Mouse (Mus musculus) liver, embryonic 14.5 days (tissue): ENCODE results near the gene Actr6. TPM values are rescaled to one million over a fixed set of nuclear protein-coding genes. Genes with fewer than 3 reads are reported as not detected.

Experiments used
- ATAC-seq: fragments of 200-750 bp; cut with Nextera tagmentation; 2 replicates; pipeline ENCODE4 v1.8.0; 2017; ENCODE audit warnings: moderate number of reproducible peaks, mild to moderate bottlenecking, moderate library complexity; ENCODE audit not compliant: insufficient read depth
- DNase-seq, 3 experiments: peaks; one replicate each; pipeline ENCODE4 v3.0.0-alpha.2; 2012 to 2013; ENCODE audit warnings: low read depth in 3 of 3, low spot score in 3 of 3
- H3K27ac ChIP-seq: fragments of 300-500 bp; sonication (generic); 2 replicates; pipeline ENCODE4 v1.5.1; 2014; ENCODE audit warnings: moderate library complexity, mild to moderate bottlenecking, control low read depth, inconsistent platforms
- H3K27me3 ChIP-seq: fragments of 300-500 bp; sonication (generic); 2 replicates; pipeline ENCODE4 v1.6.1; 2014; ENCODE audit warnings: mild to moderate bottlenecking, low read length, moderate library complexity; ENCODE audit not compliant: control insufficient read depth, insufficient read depth
- H3K36me3 ChIP-seq: fragments of 300-500 bp; sonication (generic); replicated peaks from 2 replicates; pipeline ENCODE4 v1.6.1; 2014; ENCODE audit warnings: low read depth; ENCODE audit not compliant: control insufficient read depth, insufficient read depth
- H3K4me1 ChIP-seq, 2 experiments: fragments of 200-500 bp in 1 of 2; fragments of 300-500 bp in 1 of 2; sonication (generic) in 1 of 2; replicated peaks; 2 replicates each; pipeline ENCODE4 v1.6.1; 2012 to 2014; ENCODE audit warnings: antibody characterized with exemption in 1 of 2, inconsistent platforms in 1 of 2, low read length in 1 of 2; ENCODE audit not compliant: control insufficient read depth in 2 of 2, insufficient read depth in 2 of 2
- H3K4me2 ChIP-seq: fragments of 300-500 bp; sonication (generic); 2 replicates; pipeline ENCODE4 v1.6.1; 2014; ENCODE audit warnings: low read depth, mild to moderate bottlenecking, control low read depth, moderate library complexity
- H3K4me3 ChIP-seq, 2 experiments: fragments of 200-500 bp in 1 of 2; fragments of 300-500 bp in 1 of 2; sonication (generic) in 1 of 2; 2 replicates each; pipeline ENCODE4 v1.5.1; 2012 to 2014; ENCODE audit warnings: low read depth in 2 of 2, low read length in 2 of 2, mild to moderate bottlenecking in 2 of 2, control low read depth in 1 of 2, inconsistent platforms in 1 of 2, moderate library complexity in 1 of 2; ENCODE audit not compliant: insufficient read depth in 1 of 2
- H3K9ac ChIP-seq: fragments of 300-500 bp; sonication (generic); replicated peaks from 2 replicates; pipeline ENCODE4 v1.6.1; 2014; ENCODE audit warnings: mild to moderate bottlenecking, control low read depth, moderate library complexity
- H3K9me3 ChIP-seq: fragments of 300-500 bp; sonication (generic); 2 replicates; pipeline ENCODE4 v1.6.1; 2016; ENCODE audit warnings: low read length, mixed read lengths; ENCODE audit not compliant: control insufficient read depth
- CTCF ChIP-seq: IDR thresholded peaks from 2 replicates; pipeline ENCODE4 v1.5.1; 2016; ENCODE audit warnings: antibody characterized with exemption, low read depth, control low read depth
- EP300 ChIP-seq: IDR thresholded peaks from 2 replicates; pipeline ENCODE4 v1.6.1; 2016; ENCODE audit warnings: antibody characterized with exemption, low read depth
- WGBS: fragments of 180-500 bp; shearing (Covaris S2); extraction: QIAGEN DNeasy Blood & Tissue Kit; methylation state at CpG from one replicate; pipeline ENCODE4 v1.1.7; 2014; ENCODE audit not compliant: insufficient replicate concordance; 5-methylcytosine and 5-hydroxymethylcytosine counted together
- polyA plus RNA-seq, 2 experiments: library from polyadenylated mRNA; depleted of rRNA in 1 of 2; stranded (reverse) in 1 of 2; unstranded in 1 of 2; fragments of >200 nt; fragmentation: Nextera tagmentation in 1 of 2; extraction: Ambion mirVana in 1 of 2; gene quantifications; 2 replicates each; pipeline versions ENCODE4 v1.2.1 to v1.2.3; 2012 to 2014

The Actr6 gene
- polyA plus RNA-seq, 2 experiments = 6.3 to 19.2 TPM

DNA sequence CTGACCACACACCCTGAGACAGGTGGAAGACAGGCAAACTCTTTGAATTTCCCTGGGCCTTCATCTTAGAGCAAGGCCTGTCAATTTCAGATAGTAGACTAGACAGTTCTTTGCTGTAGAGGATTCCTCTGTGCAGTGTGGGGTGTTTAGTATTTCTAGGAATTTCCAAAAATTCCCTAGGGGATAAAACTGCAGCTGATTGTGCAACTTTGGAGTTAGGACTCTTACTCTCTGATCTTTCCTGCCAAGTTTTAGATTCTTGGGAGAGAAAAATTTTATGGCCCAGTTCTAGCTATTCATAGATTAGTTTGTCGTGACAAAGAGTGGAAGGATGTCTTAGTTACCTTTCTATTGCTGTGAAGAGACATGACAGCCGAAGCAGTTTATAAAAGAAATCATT, 16.5 kb upstream of the Actr6 start:
- Histone ChIP-seq H3K36me3 (no peaks in the 10 kb centered on the region), H3K9me3 (no peaks in the 10 kb centered on the region), H3K27ac (no peak overlapping the region), H3K4me3 (no peak overlapping the region), H3K27me3 (no peaks in the 10 kb centered on the region), H3K9ac (no peak overlapping the region), H3K4me1 (peaks cover 5 to 14% of the 10 kb centered on the region in 2 experiments), H3K4me2 (no peak overlapping the region)
- TF ChIP-seq EP300 (no peak), CTCF (no peak)
- 73% methylated on average over 2 of the region's 2 CpGs for WGBS
- no peak for DNase-seq
- no peak for ATAC-seq

DNA sequence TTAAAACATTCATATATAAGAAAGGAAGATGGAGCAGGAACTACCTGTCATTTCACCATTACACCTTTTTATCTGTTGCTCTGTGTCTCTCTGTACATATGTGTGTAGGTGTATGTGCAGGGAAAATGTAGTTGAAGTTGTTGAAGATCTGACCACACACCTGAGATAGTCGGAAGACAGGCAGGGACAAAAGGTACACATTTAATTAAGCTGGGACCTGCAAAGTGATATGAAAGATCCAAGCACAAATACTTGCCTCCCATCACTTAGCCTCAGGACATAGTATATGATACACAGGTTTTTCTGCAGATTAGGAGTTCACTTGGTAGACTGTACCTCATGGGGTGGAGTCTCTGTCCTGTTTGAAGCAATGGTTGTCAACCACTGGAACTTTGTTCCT, 15.8 kb upstream of the Actr6 start:
- no peak for DNase-seq
- peaks cover 5 to 14% of the 10 kb centered on the region in 2 experiments for H3K4me1 ChIP-seq
- H3K9me3 ChIP-seq = no peaks in the 10 kb centered on the region
- H3K36me3 ChIP-seq = no peaks in the 10 kb centered on the region
- no peak for ATAC-seq
- H3K27me3 ChIP-seq = no peaks in the 10 kb centered on the region
- H3K4me2 ChIP-seq = no peak overlapping the region
- H3K9ac ChIP-seq = no peak overlapping the region
- no peak overlapping the region for H3K27ac ChIP-seq
- H3K4me3 ChIP-seq = no peak overlapping the region
- no peak for TF ChIP-seq EP300
- WGBS = 61% methylated on average over 1 of the region's 1 CpGs

DNA sequence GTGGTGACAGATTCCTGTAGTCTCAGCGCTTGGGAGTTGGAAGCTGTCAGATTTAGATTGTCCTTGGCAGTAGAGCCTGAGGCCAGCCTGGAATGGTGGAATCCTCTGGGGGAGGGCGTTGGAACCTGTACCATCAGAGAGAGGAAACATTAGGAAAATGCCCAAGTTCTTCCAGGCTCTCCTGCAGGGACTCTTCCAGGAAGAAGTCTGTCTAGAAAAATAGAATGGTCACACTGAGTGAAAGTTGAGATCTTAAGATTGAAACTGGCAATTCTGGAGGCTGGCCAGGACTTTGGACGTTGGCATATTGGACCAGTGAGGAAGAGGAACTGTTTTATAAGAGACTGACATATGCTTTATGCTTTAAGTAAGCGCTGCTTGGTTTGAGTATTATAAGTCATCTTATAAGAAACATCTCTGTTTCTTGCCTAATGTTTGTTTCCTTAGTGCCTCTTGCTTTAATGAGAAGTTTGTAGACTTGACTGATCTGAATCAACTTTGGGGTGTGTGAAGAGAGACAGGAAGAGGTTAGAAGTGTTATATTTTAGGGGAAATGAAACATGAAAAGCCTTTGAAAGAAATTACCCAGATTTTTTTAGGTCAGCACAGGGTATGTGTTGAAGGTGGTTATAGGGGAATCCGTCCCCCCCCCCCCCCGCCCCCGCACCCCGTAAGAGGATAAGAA, 15.3 kb upstream of the Actr6 start:
- no peak for ATAC-seq
- 63% methylated on average over 8 of the region's 8 CpGs for WGBS
- H3K4me1 ChIP-seq = peaks cover 5 to 14% of the 10 kb centered on the region in 2 experiments
- H3K4me2 ChIP-seq = no peak overlapping the region
- H3K4me3 ChIP-seq = no peak overlapping the region
- H3K9ac ChIP-seq = no peak overlapping the region
- no peaks in the 10 kb centered on the region for H3K9me3 ChIP-seq
- no peak overlapping the region for H3K27ac ChIP-seq
- TF ChIP-seq CTCF (no peak), EP300 (no peak)
- H3K27me3 ChIP-seq = no peaks in the 10 kb centered on the region
- no peaks in the 10 kb centered on the region for H3K36me3 ChIP-seq
- no peak for DNase-seq

- H3K4me3 ChIP-seq = no peak overlapping the region
- no peak overlapping the region for H3K27ac ChIP-seq
- no peaks in the 10 kb centered on the region for H3K9me3 ChIP-seq
- 76% methylated on average over 3 of the region's 3 CpGs for WGBS
- DNase-seq (no peak), ATAC-seq (no peak)
- H3K27me3 ChIP-seq = no peaks in the 10 kb centered on the region
- no peaks in the 10 kb centered on the region for H3K36me3 ChIP-seq
- H3K9ac ChIP-seq = no peak overlapping the region
- peaks cover 5 to 12% of the 10 kb centered on the region in 2 experiments for H3K4me1 ChIP-seq
- no peak for TF ChIP-seq EP300
- TF ChIP-seq CTCF = no peak
- no peak overlapping the region for H3K4me2 ChIP-seq
Observed at GRCm38 (mm10) chr10:89746581-89746980, 14.5 kb upstream of the Actr6 start.

DNA sequence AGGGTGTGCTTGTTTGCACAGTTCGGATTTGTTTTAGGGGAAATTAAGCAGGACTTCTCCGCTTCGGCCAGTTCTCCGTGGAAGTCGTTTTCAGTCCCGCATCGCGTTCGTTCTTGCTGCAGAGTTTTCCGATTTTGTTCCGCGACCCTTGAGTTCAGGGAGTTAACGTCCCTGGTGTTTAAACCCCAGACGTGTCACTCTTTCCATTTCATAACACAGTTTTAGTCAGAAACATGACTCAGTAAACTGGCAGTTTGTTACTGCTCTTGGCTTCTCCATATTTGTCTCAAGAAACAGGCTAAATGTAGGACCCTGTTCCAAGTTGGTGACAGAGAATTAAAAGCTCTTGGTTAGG, 13.5 kb upstream of the Actr6 start:
- Histone ChIP-seq H3K4me3 (peak overlapping the region; percentile 79 to 99), H3K4me1 (peaks cover 5 to 12% of the 10 kb centered on the region in 2 experiments), H3K27ac (no peak overlapping the region), H3K27me3 (no peaks in the 10 kb centered on the region), H3K36me3 (no peaks in the 10 kb centered on the region), H3K4me2 (peak overlapping the region; percentile 85), H3K9ac (peak overlapping the region; percentile 94), H3K9me3 (no peaks in the 10 kb centered on the region)
- WGBS = under 1% methylated on average over 14 of the region's 14 CpGs
- DNase-seq (no peak), ATAC-seq (no peak)
- TF ChIP-seq EP300 (no peak), CTCF (no peak)
